Mouse (Mus musculus) liver, postnatal 0 days (tissue): ENCODE results near the gene Cbx7. TPM values are rescaled to one million over a fixed set of nuclear protein-coding genes. Genes with fewer than 3 reads are reported as not detected.

Experiments
- ATAC-seq: fragments of 200-750 bp; cut with Nextera tagmentation; 2 replicates; pipeline ENCODE4 v1.8.0; 2017; ENCODE audit warnings: mild to moderate bottlenecking, moderate library complexity
- DNase-seq: peaks from one replicate; pipeline ENCODE4 v3.0.0-alpha.2; 2016
- H3K27ac ChIP-seq: fragments of 300-500 bp; sonication (generic); 2 replicates; pipeline ENCODE4 v1.5.1; 2014; ENCODE audit warnings: antibody characterized with exemption, moderate library complexity, mild to moderate bottlenecking, low read depth
- H3K27me3 ChIP-seq: fragments of 300-500 bp; sonication (generic); 2 replicates; pipeline ENCODE4 v1.6.1; 2014; ENCODE audit warnings: low read length, control low read depth, mixed read lengths; ENCODE audit not compliant: insufficient read depth
- H3K36me3 ChIP-seq: fragments of 300-500 bp; sonication (generic); replicated peaks from 2 replicates; pipeline ENCODE4 v1.6.1; 2014; ENCODE audit warnings: mild to moderate bottlenecking, control low read depth, low read length, moderate library complexity, mixed read lengths; ENCODE audit not compliant: insufficient read depth
- H3K4me1 ChIP-seq: fragments of 300-500 bp; sonication (generic); 2 replicates; pipeline ENCODE4 v1.6.1; 2014; ENCODE audit warnings: antibody characterized with exemption, mild to moderate bottlenecking, control low read depth; ENCODE audit not compliant: insufficient read depth
- H3K4me2 ChIP-seq: fragments of 300-500 bp; sonication (generic); 2 replicates; pipeline ENCODE4 v1.6.1; 2014; ENCODE audit warnings: low read depth, mild to moderate bottlenecking, low read length, moderate library complexity, mixed read lengths
- H3K4me3 ChIP-seq: fragments of 300-500 bp; sonication (generic); 2 replicates; pipeline ENCODE4 v1.5.1; 2014; ENCODE audit warnings: low read depth, low read length
- H3K9ac ChIP-seq: fragments of 300-500 bp; sonication (generic); replicated peaks from 2 replicates; pipeline ENCODE4 v1.6.1; 2014; ENCODE audit warnings: mild to moderate bottlenecking, moderate library complexity
- H3K9me3 ChIP-seq: fragments of 300-500 bp; sonication (generic); 2 replicates; pipeline ENCODE4 v1.6.1; 2016; ENCODE audit warnings: mild to moderate bottlenecking, control low read depth, low read length, mixed read lengths
- CTCF ChIP-seq: sonication (generic); IDR thresholded peaks from 2 replicates; pipeline ENCODE4 v1.5.1; 2016; ENCODE audit warnings: antibody characterized with exemption, low read depth
- EP300 ChIP-seq: IDR thresholded peaks from 2 replicates; pipeline ENCODE4 v1.6.1; 2016; ENCODE audit warnings: antibody characterized with exemption, low read depth, mild to moderate bottlenecking
- WGBS: fragments of 180-500 bp; shearing (Covaris S2); extraction: QIAGEN DNeasy Blood & Tissue Kit; methylation state at CpG from one replicate; pipeline ENCODE4 v1.1.7; 2014; ENCODE audit not compliant: insufficient replicate concordance; 5-methylcytosine and 5-hydroxymethylcytosine counted together
- microRNA-seq: library from miRNA; unstranded; fragments of <30 nt; microRNA quantifications from one replicate; pipeline ENCODE4, GENCODE M21; 2016
- polyA plus RNA-seq: library from polyadenylated mRNA; unstranded; fragments of >200 nt; fragmentation: Nextera tagmentation; extraction: Ambion mirVana; gene quantifications from 2 replicates; pipeline ENCODE4 v1.2.1, GENCODE M21; 2015

Gene Cbx7
- polyA plus RNA-seq, 1 experiment from 2014 or later: 1.2 TPM

GRCm38 (mm10) chr15:79873995-79874394, 96.9 kb downstream of the Cbx7 start:
- H3K36me3 ChIP-seq: no peaks in the 10 kb centered on the region
- H3K9me3 ChIP-seq: 0 out of 2 replicates have a peak, but pooled peaks cover 2% of the 10 kb centered on the region
- H3K9ac ChIP-seq: no peak overlapping the region
- H3K4me1 ChIP-seq: no peaks in the 10 kb centered on the region
- TF ChIP-seq CTCF (no peak), EP300 (no peak)
- no peak overlapping the region for H3K4me3 ChIP-seq
- 39% methylated on average over 2 of the region's 2 CpGs for WGBS
- H3K27me3 ChIP-seq: no peaks in the 10 kb centered on the region
- no peak overlapping the region for H3K4me2 ChIP-seq
- no peak overlapping the region for H3K27ac ChIP-seq
- ATAC-seq: no peak
- no peak for DNase-seq

GRCm38 (mm10) chr15:79873545-79873944, 97.4 kb downstream of the Cbx7 start:
- no peaks in the 10 kb centered on the region for H3K4me1 ChIP-seq
- H3K36me3 ChIP-seq: no peaks in the 10 kb centered on the region
- ATAC-seq: no peak
- H3K4me2 ChIP-seq: no peak overlapping the region
- H3K9me3 ChIP-seq: 0 out of 2 replicates have a peak, but pooled peaks cover 2% of the 10 kb centered on the region
- no peak overlapping the region for H3K9ac ChIP-seq
- no peak for DNase-seq
- WGBS: 87% methylated on average over 8 of the region's 8 CpGs
- no peak overlapping the region for H3K4me3 ChIP-seq
- no peaks in the 10 kb centered on the region for H3K27me3 ChIP-seq
- no peak overlapping the region for H3K27ac ChIP-seq
- TF ChIP-seq CTCF (no peak), EP300 (no peak)

GRCm38 (mm10) chr15:79867260-79868002, 103.5 kb downstream of the Cbx7 start:
- WGBS: 66% methylated on average over 3 of the region's 3 CpGs
- Histone ChIP-seq H3K27ac (no peak overlapping the region), H3K9me3 (0 out of 2 replicates have a peak, but pooled peaks cover 2% of the 10 kb centered on the region), H3K4me3 (no peak overlapping the region), H3K36me3 (no peaks in the 10 kb centered on the region), H3K4me2 (no peak overlapping the region), H3K27me3 (no peaks in the 10 kb centered on the region), H3K4me1 (no peaks in the 10 kb centered on the region), H3K9ac (no peak overlapping the region)
- no peak for DNase-seq
- peak; percentile 19 for TF ChIP-seq CTCF
- TF ChIP-seq EP300: no peak
- ATAC-seq: no peak

Small RNA genes lying within 50 kb of the gene (microRNA-seq; reads per million reads assigned to microRNA genes)
- 1.6 reads per million for gene Mir7213

Other genes starting within 250 kb of the Cbx7 start
- gene Sun2, start 228.6 kb downstream of the Cbx7 start, polyA plus RNA-seq: 3.3 and 4.2 TPM in 2 replicates
- 9.7 and 10.2 TPM in 2 replicates for gene Dnal4, start 193.3 kb downstream of the Cbx7 start, polyA plus RNA-seq
- gene Nptxr, start 166.4 kb downstream of the Cbx7 start, polyA plus RNA-seq: 0.09 and 0.13 TPM in 2 replicates
- not detected in 2 replicates for gene Npcd, start 136.9 kb downstream of the Cbx7 start, polyA plus RNA-seq
- 3.9 and 4.4 TPM in 2 replicates for gene Cbx6, start 136.4 kb downstream of the Cbx7 start, polyA plus RNA-seq
- gene Apobec3, start 79.5 kb downstream of the Cbx7 start, polyA plus RNA-seq: 34.6 and 38.1 TPM in 2 replicates
- 0.77 and 0.85 TPM in 2 replicates for gene Pdgfb, start 43.9 kb upstream of the Cbx7 start, polyA plus RNA-seq
- 10.3 and 10.4 TPM in 2 replicates for gene Syngr1, start 120.2 kb upstream of the Cbx7 start, polyA plus RNA-seq
- 394 and 407 TPM in 2 replicates for gene Rpl3, start 120.7 kb upstream of the Cbx7 start, polyA plus RNA-seq
- 7.0 and 7.5 TPM in 2 replicates for gene Tab1, start 162.0 kb upstream of the Cbx7 start, polyA plus RNA-seq
- 0.12 and 0.14 TPM in 2 replicates for gene Mgat3, start 202.6 kb upstream of the Cbx7 start, polyA plus RNA-seq